Mouse (Mus musculus): ENCODE measurements at regions not wholly inside any gene's neighbourhood (a gene's known extent, or its start where the extent isn't known, plus 50 kb on each side); places are given as distances from the start of the nearest gene placed in this dataset.

DNA sequence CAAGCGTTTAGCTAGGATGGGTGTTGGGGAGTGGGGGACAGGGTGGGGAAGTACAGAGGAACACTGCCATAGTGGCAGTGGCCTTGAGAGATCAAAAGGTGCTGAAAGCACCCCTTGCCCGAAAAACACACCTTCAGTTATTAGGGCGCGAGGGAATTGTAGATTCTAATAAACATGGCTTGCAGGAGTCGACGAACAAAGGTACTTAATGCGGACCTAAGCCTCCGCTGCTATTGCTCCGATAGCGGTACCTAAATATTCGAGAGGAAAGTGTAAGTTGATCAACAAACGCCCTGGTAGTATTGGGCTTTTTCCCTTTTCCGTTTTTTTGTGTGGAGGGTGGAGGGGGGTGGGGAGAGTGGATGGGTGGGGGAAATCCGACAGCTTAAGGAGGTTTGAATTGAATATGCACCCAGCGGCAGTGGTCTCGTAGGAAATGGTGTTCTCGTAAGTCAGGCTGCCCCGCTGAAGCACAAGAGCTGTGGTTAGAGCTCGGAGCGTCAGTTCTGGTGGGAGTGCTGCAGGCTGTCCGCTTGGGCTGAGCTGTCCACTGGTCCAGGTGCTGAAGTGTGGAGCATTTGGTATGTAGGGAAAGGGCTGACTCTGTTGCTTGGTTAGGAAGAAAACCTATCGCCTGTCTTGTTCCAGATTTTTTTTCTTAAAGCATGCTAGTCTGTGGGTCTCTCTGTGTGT, 130.8 kb upstream of the Dpyd start:
- TF ChIP-seq CTCF (IDR thresholded peaks at IDR 0.05; ENCODE audit: insufficient read depth, low read depth, low read length) (no peak), POLR2A (IDR thresholded peaks at IDR 0.05; ENCODE audit: insufficient read depth, low read depth, low read length) (no peak)
